Mouse (Mus musculus) c-Kit-positive CD71-positive TER-119-negative erythroid progenitor cells, embryonic 14.5 days (primary cell): ENCODE results near the gene Sox3.

ENCODE experiments used
- DNase-seq: peaks from one replicate; pipeline ENCODE4 v3.0.0-alpha.2; 2013; ENCODE audit warnings: low read depth

Sox3 gene

DNA sequence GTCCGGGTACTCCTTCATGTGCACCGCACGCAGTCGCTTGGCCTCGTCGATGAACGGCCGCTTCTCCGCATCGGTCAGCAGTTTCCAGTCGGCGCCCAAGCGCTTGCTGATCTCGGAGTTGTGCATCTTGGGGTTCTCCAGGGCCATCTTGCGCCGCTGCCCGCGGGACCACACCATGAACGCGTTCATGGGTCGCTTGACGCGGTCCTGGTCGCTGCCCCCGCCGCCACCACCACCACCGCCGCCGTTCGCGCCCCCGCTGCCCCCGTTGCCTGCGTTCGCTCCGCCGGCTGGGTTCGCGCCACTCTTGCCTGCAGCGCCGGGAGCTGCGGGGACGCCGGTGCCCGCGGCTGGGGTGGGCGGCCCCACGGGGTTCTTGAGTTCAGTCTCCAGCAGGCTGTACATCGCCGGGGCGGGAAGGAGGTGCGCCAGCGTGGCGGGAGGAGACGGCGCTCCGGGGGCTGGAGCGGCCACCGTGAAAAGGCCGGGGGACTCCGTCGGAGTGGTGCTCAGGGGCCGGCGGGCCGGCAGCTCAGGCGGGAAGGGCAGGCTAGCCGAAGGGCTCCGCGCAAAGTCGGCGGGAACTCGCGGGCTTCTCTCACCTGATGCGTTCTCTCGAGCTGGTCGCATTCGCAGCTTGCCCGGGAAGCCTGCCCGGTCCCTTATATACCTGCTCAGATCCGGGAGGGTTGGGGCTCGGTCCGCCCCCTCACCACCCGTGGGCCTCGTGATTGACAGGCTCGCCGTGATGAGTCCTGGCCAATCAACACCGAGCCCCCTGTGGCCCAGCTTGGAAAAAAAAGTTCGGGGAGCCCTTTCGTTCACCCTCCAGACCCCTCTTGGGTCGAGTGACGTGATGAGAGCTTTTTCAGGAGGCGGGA, at the start of gene Sox3:
Sox3 (minus strand) TSS at position 630 of the 881 bp plus-strand sequence.
- DNase-seq, result no peak

DNA sequence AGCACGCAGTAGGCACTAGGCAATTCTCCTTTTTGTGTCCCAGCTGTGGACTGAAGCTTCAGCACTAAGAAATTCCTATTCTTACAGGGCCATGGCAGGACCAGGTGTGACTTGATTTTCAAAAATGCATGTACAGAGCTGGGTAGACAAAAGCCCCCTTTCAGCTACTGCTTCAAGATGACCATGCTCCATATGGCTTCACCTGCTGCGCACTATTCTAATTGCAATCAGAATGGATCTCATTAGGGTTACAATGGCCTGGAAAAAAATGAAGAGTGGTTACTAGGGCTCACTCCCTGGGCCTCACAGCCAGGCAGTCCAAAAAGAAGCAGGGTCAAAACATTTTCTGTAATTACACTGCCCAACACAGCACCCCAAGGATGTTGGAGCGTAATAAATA, 47.0 kb upstream of the Sox3 start:
- no peak for DNase-seq

DNA sequence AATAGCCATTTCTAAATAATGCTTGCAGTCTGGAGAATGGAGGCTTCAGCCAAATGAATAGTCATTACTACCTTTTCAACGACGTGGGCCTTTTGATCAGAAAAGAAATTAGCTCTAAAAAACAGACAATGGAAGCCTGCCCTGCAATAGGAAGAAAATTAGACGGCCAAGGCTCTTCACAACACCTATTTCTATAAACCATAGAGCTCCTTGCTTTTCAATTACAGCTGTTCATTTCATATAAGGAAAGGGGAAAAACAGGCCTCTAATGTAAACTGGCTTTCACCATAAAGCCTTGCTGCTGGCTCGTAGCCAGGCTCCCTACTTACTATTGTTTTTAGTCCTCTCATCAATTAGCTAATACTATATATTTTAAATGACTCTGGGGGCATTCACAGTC, 6.3 kb upstream of the Sox3 start:
- DNase-seq, result no peak

DNA sequence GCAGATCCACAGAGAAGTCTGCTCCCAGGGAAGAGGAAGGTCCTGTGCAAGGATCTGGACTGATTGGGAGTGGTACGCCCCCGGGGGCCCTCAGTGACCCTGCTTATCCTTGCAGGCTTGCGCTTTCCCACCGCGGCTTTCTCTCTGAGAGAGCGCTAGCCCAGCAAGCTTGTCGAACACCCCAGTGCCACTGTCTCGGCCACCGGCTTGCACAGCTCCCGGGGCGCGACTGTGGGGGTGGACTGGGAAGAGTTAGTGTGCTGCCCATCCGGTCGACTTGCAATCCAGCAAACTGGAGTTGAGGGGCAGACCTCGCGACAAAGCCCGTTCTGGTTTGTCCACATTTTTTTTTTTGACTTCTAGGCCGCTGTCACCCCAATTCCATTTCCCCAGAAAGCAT, 5.4 kb upstream of the Sox3 start:
- DNase-seq, result no peak

DNA sequence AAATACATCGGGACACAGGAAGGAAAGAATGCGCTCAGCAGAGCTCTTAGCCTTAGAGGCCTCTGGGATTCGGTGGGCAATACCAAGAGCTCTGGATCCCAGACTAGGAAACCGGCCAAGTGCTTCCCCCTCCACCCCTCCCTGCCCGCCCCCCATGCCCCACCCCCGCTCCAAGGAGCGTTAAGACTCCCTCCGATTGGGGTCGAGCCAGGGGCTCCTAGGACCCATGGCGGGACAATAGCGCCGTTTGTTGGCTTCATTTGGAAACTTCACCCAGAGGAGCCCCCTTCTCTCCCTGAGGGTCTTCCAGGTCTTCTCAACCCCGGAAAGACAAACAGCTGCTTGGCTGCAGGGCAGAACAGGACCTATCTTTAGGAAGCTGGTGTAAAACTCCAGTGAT, 3.1 kb upstream of the Sox3 start:
- DNase-seq, result no peak

DNA sequence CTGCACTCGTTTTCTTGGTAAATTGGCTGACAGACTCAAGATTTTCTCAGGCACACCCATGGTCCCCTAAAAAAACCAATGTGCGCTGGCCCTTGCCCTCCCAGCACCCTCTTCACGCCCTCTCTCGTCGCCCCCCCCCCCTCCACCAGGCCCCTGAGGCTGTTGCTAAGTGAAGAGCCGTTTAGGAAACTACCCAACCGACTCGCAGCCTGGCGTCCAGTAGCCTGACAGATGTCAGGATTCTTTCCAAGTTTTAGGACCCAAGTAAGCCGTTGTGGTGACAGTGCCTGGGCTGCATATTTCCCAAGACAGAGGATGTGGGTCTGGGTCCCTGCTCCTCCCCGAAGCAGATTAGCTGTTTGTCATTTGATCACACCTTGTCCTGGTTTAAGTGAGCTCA, 2.2 kb upstream of the Sox3 start:
- no peak for DNase-seq

DNA sequence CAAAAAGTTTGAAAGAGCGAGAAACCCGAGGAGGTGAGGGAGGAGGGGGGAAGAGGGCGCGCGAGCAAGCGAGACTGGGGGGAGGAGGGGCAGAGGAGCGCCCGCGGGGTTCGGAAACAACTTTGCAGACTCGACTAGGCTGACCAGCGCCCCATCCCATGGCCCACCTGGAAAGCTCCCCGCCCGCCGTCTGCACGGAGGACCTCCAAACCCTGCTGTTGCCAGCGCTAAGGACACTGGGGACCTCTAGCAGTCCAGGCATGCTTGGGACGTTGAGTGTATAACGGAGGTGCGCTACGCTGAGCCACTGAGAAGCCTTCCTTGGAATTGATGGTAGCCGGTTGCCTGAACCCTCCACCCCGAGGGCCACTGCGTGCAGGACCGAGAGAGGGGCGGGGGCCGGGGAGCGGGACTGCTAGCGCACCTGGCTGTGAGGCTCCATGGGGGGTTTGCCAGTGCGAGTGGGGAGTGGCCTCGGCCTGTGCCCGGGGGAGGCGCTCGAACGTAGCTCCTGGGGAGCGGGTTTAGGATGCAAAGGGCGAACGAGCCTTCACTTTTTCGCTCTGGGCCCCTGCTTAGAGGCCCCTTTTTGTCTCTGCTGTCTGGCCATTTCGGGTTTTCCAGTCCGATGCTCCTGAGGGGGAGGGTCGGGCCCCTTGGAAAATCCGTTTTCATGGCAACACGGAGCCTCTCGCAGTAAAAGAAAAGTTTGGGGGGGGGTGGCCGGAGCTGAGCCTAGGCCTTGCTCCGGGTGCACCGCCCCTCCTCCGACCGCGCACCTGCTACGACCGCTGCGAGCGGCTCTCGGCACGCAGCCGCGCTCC, 702 bp upstream of the Sox3 start:
- no peak for DNase-seq

DNA sequence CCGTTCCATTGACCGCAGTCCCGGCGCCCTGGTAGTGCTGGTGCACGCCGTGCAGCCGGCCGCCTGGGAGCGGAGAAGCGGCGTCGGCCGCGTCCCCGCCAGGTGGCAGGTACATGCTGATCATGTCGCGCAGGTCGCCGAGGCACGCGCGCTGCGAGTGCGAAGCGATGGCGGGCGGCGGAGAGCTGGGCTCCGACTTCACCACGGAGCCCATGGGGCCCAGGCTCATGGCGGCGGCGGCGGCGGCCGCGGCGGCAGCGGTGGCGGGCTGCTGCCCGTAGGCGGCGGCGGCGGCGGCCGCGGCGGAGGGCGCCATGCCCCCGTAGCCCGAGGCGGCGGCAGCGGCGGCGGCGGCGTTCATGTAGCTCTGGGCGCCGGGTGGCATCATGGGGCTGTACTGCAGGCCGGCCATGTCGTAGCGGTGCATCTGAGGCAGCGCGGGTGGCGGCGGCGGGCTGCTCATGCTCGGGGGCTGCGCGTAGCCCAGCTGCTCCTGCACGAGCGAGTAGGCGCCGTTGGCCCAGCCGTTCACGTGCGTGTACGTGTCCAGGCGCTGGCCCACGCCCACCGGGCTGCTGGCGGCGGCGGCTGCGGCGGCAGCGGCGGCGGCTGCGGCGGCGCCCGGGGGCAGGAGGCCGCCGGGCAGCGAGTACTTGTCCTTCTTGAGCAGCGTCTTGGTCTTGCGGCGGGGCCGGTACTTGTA, 981 bp downstream of the Sox3 start:
- DNase-seq, result no peak

DNA sequence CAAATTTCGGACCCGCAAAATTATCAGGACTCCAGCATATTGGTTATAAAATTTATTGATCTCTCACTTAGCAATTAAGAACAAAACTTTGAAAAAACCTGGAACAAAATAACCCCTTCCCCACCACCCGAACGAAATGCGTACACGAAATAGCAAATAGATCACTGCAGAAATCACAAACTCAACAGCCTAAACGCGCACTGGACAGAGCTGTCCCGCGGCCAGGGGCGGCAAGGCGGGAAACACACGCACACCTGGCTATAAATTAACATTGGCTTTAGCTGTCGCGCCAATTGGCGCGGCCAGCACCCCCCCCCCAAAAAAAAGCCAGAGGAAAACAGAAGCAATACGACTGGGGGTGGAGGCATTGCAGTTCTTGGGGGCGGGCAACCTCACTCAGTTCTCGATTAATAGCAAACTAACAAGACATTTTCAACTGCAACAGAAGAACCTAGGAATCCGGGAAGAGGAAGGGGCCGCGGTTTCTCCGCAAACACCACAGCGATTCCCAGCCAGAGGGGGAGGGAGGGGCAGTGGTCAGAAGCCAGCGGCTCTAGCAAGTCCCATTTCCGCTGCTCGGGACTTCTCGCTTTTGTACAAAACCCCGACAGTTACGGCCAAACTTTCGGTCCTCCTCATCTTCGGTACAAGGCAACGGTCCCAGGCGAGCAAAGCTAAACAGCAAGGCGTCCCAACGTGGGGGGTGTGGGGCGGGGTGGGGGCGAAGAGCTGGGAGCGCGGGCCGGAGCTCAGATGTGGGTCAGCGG, 1.7 kb downstream of the Sox3 start:
- no peak for DNase-seq

DNA sequence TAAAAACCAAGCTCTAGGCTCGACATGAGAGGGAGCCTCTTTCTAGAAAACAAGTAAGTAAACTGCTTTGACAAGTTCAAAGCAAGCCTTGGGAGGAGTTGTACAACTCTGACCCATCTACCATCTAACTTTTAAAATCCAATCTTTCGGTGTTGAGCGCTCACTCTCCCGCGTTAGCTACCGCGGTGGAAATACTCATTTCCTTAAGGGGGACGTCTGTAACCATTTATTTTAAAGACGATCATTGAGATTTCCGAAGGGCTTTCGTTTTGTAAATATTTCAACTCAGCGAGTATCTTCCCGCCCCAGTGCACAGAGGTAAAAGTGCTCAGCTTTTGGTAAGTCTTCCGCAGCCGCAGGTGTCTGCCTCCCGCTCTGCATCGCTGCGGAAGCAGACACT, 2.6 kb downstream of the Sox3 start:
- DNase-seq, result no peak

DNA sequence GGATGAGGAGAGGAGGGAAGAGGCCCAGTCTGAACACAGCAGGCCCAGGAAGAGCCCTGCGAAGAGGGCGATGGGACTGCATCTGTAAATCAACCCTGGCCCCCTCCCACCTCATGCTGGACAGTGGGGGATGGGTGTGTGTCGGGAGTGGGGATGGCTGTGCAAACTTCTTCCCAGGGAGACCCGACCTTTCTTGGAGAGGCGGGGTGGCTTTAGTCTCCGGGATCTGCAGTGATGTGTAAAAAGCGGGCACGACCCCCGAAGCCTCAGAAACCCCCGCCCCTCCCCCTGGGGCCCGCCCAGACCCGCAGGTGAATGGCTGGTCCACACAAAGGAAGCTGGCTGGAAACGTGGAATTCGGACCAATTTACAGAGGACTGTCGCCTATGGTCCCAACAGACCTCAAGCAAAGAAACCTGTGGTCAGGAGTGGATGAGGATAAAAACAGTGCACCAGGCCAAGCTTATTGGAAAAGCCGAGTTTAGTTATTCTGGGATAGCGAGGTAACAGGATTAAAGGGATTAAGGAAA, 3.2 kb downstream of the Sox3 start:
- DNase-seq, result no peak
